In genomic region chr17:31401160-31401559, GRCm38 (mm10) we compare ENCODE assay signal across 18 mouse cellular contexts.
"Had no signal": no experiment of that assay in that cellular context is flagged by ENCODE, and none has a peak within 500 bp of the region (broad histone marks: within the 10 kb centered on the region; RNA-seq: fewer than 3 reads in every experiment).

No protein-coding gene starts in this region.

- ATAC-seq: midbrain, embryonic 16.5 days had no signal

- H3K9ac ChIP-seq: lung, embryonic 14.5 days; midbrain, embryonic 12.5 days; neural tube, embryonic 13.5 days; neural tube, embryonic 15.5 days had no signal

- H3K4me2 ChIP-seq: lung, embryonic 14.5 days; midbrain, embryonic 12.5 days; neural tube, embryonic 13.5 days; neural tube, embryonic 15.5 days had no signal

- DNase-seq: lung, embryonic 14.5 days; lung, postnatal 10 days; lung, postnatal 4 days; midbrain, embryonic 14.5 days; retina, postnatal 1 day; right cerebral cortex, adult 18-20 months; right cerebral cortex, postnatal 25 days; right cerebral cortex, postnatal 4 days; spleen, adult 18-20 months; thymus, adult 18-20 months; thymus, postnatal 14 days; thymus, postnatal 36 days had no signal

- H3K36me3 ChIP-seq: neural tube, embryonic 15.5 days had no signal

- H3K4me3 ChIP-seq: midbrain, embryonic 10.5 days; midbrain, embryonic 12.5 days; myocyte; neural tube, embryonic 13.5 days; neural tube, embryonic 15.5 days had no signal

- H3K27me3 ChIP-seq: midbrain, embryonic 12.5 days; neural tube, embryonic 13.5 days; neural tube, embryonic 15.5 days had no signal

- H3K27ac ChIP-seq: midbrain, embryonic 10.5 days; neural tube, embryonic 15.5 days had no signal

- H3K9me3 ChIP-seq: midbrain, embryonic 10.5 days; midbrain, embryonic 12.5 days; neural tube, embryonic 13.5 days; neural tube, embryonic 15.5 days had no signal
